Mouse (Mus musculus) megakaryocyte progenitor cell, adult 5-6 weeks (primary cell): ENCODE measurements around the gene Mid1ip1. TPM values are rescaled to one million over a fixed set of nuclear protein-coding genes. Genes with fewer than 3 reads are reported as not detected.
A peak's percentile ranks its signal among the peaks of the same experiment; 100 is the strongest.

Experiments used
- ATAC-seq: replicated peaks from 2 replicates; pipeline ENCODE4 v1.8.0; 2016; ENCODE audit warnings: mild to moderate bottlenecking, moderate TSS enrichment, inconsistent platforms; ENCODE audit not compliant: poor library complexity
- total RNA-seq, 2 experiments: library from RNA; stranded (forward) in 1 of 2; stranded (reverse) in 1 of 2; fragments of 157-497, 149-512 nt in 1 of 2; fragments of 200-1000 nt in 1 of 2; gene quantifications; 2 replicates each; pipeline versions ENCODE4 v1.2.3 to v1.2.4; 2015 to 2017

The Mid1ip1 gene
- total RNA-seq (2015): 21.4 and 21.9 TPM in 2 replicates
- total RNA-seq (2017): 62.6 and 71.8 TPM in 2 replicates

- peak; percentile 63 for ATAC-seq
Observed at GRCm38 (mm10) chrX:10714696-10715140, at the start of gene Mid1ip1. TSS of gene Mid1ip1 (plus strand) at chrX:10715013.

- no peak for ATAC-seq
Observed at GRCm38 (mm10) chrX:10694455-10695180, 20.2 kb upstream of the Mid1ip1 start.

- ATAC-seq: 0 out of 2 replicates have a peak, but pooled peaks have one; percentile 14
Observed at GRCm38 (mm10) chrX:10706728-10707127, 8.1 kb upstream of the Mid1ip1 start.

GRCm38 (mm10) chrX:10713839-10714637 is 775 bp upstream of the Mid1ip1 start:
- ATAC-seq: no peak

GRCm38 (mm10) chrX:10716917-10717763 is 2.3 kb downstream of the Mid1ip1 start:
- peak; percentile 69 for ATAC-seq

GRCm38 (mm10) chrX:10718021-10718837 is 3.4 kb downstream of the Mid1ip1 start:
- no peak for ATAC-seq

GRCm38 (mm10) chrX:10718838-10719539 is 4.2 kb downstream of the Mid1ip1 start:
- ATAC-seq: peak; percentile 67

- no peak for ATAC-seq
Observed at GRCm38 (mm10) chrX:10720391-10720790, 5.6 kb downstream of the Mid1ip1 start.

GRCm38 (mm10) chrX:10724571-10724970 is 9.8 kb downstream of the Mid1ip1 start:
- no peak for ATAC-seq

GRCm38 (mm10) chrX:10729488-10729887 is 14.7 kb downstream of the Mid1ip1 start:
- no peak for ATAC-seq

GRCm38 (mm10) chrX:10734453-10734852 is 19.6 kb downstream of the Mid1ip1 start:
- ATAC-seq: no peak

GRCm38 (mm10) chrX:10734874-10735273 is 20.1 kb downstream of the Mid1ip1 start:
- ATAC-seq: peak; percentile 39; the same call in 1 of the 2 replicates

- ATAC-seq: no peak
Observed at GRCm38 (mm10) chrX:10758866-10759265, 44.1 kb downstream of the Mid1ip1 start.

- ATAC-seq: no peak
Observed at GRCm38 (mm10) chrX:10763476-10764016, 48.7 kb downstream of the Mid1ip1 start.

Other genes starting within 250 kb of the Mid1ip1 start
- gene Tspan7, start 229.9 kb upstream of the Mid1ip1 start, total RNA-seq (2015): 0.07 TPM in 1 of 2 replicates, not detected in the other
- gene Tspan7, start 229.9 kb upstream of the Mid1ip1 start, total RNA-seq (2017): not detected in 2 replicates